Mouse (Mus musculus) effector memory CD4-positive, alpha-beta T cell, adult 5 months (primary cell): ENCODE data around the gene Klhl5. TPM values are rescaled to one million over a fixed set of nuclear protein-coding genes. Genes with fewer than 3 reads are reported as not detected.

Experiments used
- polyA plus RNA-seq: library from polyadenylated mRNA; unstranded; fragments of 100-300 nt; shearing (Covaris generic); gene quantifications from one replicate; pipeline ENCODE4 v1.2.1, GENCODE M21; 2017

Klhl5 gene
- polyA plus RNA-seq = 35.8 TPM

GRCm38 (mm10) chr5:65106876-65107772 is at the start of gene Klhl5:
TSS of gene Klhl5 (plus strand) at chr5:65107539.

GRCm38 (mm10) chr5:65091921-65092320 is 15.4 kb upstream of the Klhl5 start, which contains the start of gene Tmem156:
TSS of gene Tmem156 (minus strand) at chr5:65092132.

GRCm38 (mm10) chr5:65199346-65200128 is 92.2 kb downstream of the Klhl5 start, which contains the start of gene Wdr19:
TSS of gene Wdr19 (plus strand) at chr5:65199696.

Other genes starting within 250 kb of the Klhl5 start
- 8.8 TPM for gene Tlr1, start 174.0 kb upstream of the Klhl5 start, polyA plus RNA-seq
- gene Tlr6, start 147.4 kb upstream of the Klhl5 start, polyA plus RNA-seq = 1.8 TPM
- 1.1 TPM for gene Fam114a1, start 137.5 kb upstream of the Klhl5 start, polyA plus RNA-seq
- gene Tmem156, start 15.4 kb upstream of the Klhl5 start, polyA plus RNA-seq = 13.2 TPM
- 3.8 TPM for gene Wdr19, start 92.2 kb downstream of the Klhl5 start, polyA plus RNA-seq
- 42.8 TPM for gene Rfc1, start 228.1 kb downstream of the Klhl5 start, polyA plus RNA-seq
- gene Klb, start 240.8 kb downstream of the Klhl5 start, polyA plus RNA-seq = 0.12 TPM